Mouse (Mus musculus): ENCODE data around the gene 1700028J19Rik.

The 1700028J19Rik gene

GRCm38 (mm10) chr7:44246055-44246983, at the start of gene 1700028J19Rik, which contains the start of gene 2410002F23Rik:
Gene 1700028J19Rik, minus strand, starts transcription at chr7:44246695.
Gene 2410002F23Rik, plus strand, starts transcription at chr7:44246722.
- DNase-seq (ENCODE audit: low read depth, low spot score): peak; percentile 89

- DNase-seq (ENCODE audit: low read depth, low spot score): no peak
Measured at GRCm38 (mm10) chr7:44291418-44291817, 44.9 kb upstream of the 1700028J19Rik start.

GRCm38 (mm10) chr7:44290986-44291385, 44.5 kb upstream of the 1700028J19Rik start:
- DNase-seq (ENCODE audit: low read depth, low spot score): no peak

GRCm38 (mm10) chr7:44287760-44288159, 41.3 kb upstream of the 1700028J19Rik start:
- no peak for DNase-seq (ENCODE audit: low read depth, low spot score)

- no peak for DNase-seq (ENCODE audit: low read depth, low spot score)
Measured at GRCm38 (mm10) chr7:44281586-44281985, 35.1 kb upstream of the 1700028J19Rik start.

GRCm38 (mm10) chr7:44280959-44281358, 34.5 kb upstream of the 1700028J19Rik start:
- DNase-seq (ENCODE audit: low read depth, low spot score): no peak

GRCm38 (mm10) chr7:44277250-44277622, 30.7 kb upstream of the 1700028J19Rik start:
- DNase-seq (ENCODE audit: low read depth, low spot score): no peak

GRCm38 (mm10) chr7:44276461-44277249, 30.2 kb upstream of the 1700028J19Rik start:
- no peak for DNase-seq (ENCODE audit: low read depth, low spot score)

GRCm38 (mm10) chr7:44275546-44275945, 29.1 kb upstream of the 1700028J19Rik start:
- DNase-seq (ENCODE audit: low read depth, low spot score): no peak

- DNase-seq (ENCODE audit: low read depth, low spot score): no peak
Measured at GRCm38 (mm10) chr7:44274096-44274495, 27.6 kb upstream of the 1700028J19Rik start.

GRCm38 (mm10) chr7:44273446-44273845, 27.0 kb upstream of the 1700028J19Rik start:
- no peak for DNase-seq (ENCODE audit: low read depth, low spot score)

GRCm38 (mm10) chr7:44272546-44272945, 26.1 kb upstream of the 1700028J19Rik start:
- DNase-seq (ENCODE audit: low read depth, low spot score): no peak

- peak; percentile 42 for DNase-seq (ENCODE audit: low read depth, low spot score)
Measured at GRCm38 (mm10) chr7:44271309-44271708, 24.8 kb upstream of the 1700028J19Rik start.

GRCm38 (mm10) chr7:44269397-44269796, 22.9 kb upstream of the 1700028J19Rik start:
- no peak for DNase-seq (ENCODE audit: low read depth, low spot score)

GRCm38 (mm10) chr7:44268117-44268516, 21.6 kb upstream of the 1700028J19Rik start:
- DNase-seq (ENCODE audit: low read depth, low spot score): no peak

- DNase-seq (ENCODE audit: low read depth, low spot score): peak; percentile 82
Measured at GRCm38 (mm10) chr7:44262791-44263643, 16.5 kb upstream of the 1700028J19Rik start.

GRCm38 (mm10) chr7:44261147-44261546, 14.7 kb upstream of the 1700028J19Rik start, which contains the start of gene Gm15517:
Gene Gm15517, plus strand, starts transcription at chr7:44261447.
- DNase-seq (ENCODE audit: low read depth, low spot score): no peak

- no peak for DNase-seq (ENCODE audit: low read depth, low spot score)
Measured at GRCm38 (mm10) chr7:44260410-44260809, 13.9 kb upstream of the 1700028J19Rik start.

- no peak for DNase-seq (ENCODE audit: low read depth, low spot score)
Measured at GRCm38 (mm10) chr7:44257278-44257677, 10.8 kb upstream of the 1700028J19Rik start, which contains the start of gene Acp4. Gene Acp4, minus strand, starts transcription at chr7:44257378.

- DNase-seq (ENCODE audit: low read depth, low spot score): no peak
Measured at GRCm38 (mm10) chr7:44254930-44255329, 8.4 kb upstream of the 1700028J19Rik start.

GRCm38 (mm10) chr7:44253023-44253616, 6.6 kb upstream of the 1700028J19Rik start:
- no peak for DNase-seq (ENCODE audit: low read depth, low spot score)
